Mouse (Mus musculus) liver, embryonic 14.5 days (tissue): ENCODE measurements around the gene Cbfa2t2.
A peak's percentile ranks its signal among the peaks of the same experiment; 100 is the strongest.
"Not testable (repeated sequence)": the region's sequence is repeated elsewhere in the genome, so short reads cannot be mapped to it uniquely, and the experiment has no call there.

Experiments used
- CTCF ChIP-seq: IDR thresholded peaks from 2 replicates; pipeline ENCODE4 v1.5.1; 2016; ENCODE audit warnings: antibody characterized with exemption, low read depth, control low read depth
- EP300 ChIP-seq: IDR thresholded peaks from 2 replicates; pipeline ENCODE4 v1.6.1; 2016; ENCODE audit warnings: antibody characterized with exemption, low read depth

DNA sequence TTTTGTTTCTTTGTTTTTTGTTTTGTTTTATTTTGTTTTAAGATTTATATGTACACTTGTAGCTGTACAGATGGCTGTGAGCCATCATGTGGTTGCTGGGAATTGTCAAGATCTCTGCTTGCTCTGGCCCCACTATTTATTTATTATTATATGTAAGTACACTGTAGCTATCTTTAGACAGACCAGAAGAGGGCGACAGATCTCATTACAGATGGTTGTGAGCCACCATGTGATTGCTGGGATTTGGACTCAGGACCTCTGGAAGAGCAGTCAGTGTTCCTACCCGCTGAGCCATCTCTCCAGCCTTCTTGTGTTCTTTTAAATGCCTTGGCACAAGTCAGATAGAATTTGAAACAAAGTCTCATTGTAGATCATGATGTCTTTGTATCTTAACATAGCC lies 57.3 kb downstream of the Cbfa2t2 start:
- TF ChIP-seq CTCF, result peak; percentile 50
- not testable (repeated sequence) for TF ChIP-seq EP300
